Mouse (Mus musculus): ENCODE data around the gene Trp53inp2. TPM values are rescaled to one million over a fixed set of nuclear protein-coding genes. Genes with fewer than 3 reads are reported as not detected.

Gene Trp53inp2
- polyA plus RNA-seq, 1 experiment from 2014 or later: 72.3 TPM

- ATAC-seq: no peak
- no peaks in the 10 kb centered on the region for H3K27me3 ChIP-seq
- no peaks in the 10 kb centered on the region for H3K9me3 ChIP-seq (replicated peaks)
- H3K27ac ChIP-seq: peak overlapping the region; percentile 48
- peaks cover 50% of the 10 kb centered on the region for H3K4me1 ChIP-seq
- peak overlapping the region; percentile 14 for H3K4me3 ChIP-seq
- H3K4me2 ChIP-seq: peak overlapping the region; percentile 44
- 45% methylated on average over 18 of the region's 18 CpGs for WGBS
- H3K9ac ChIP-seq: peak overlapping the region; percentile 60
- peaks cover 52% of the 10 kb centered on the region for H3K36me3 ChIP-seq (ENCODE audit: poor library complexity, severe bottlenecking)
Observed at GRCm38 (mm10) chr2:155385731-155386533, 5.1 kb downstream of the Trp53inp2 start.

DNA sequence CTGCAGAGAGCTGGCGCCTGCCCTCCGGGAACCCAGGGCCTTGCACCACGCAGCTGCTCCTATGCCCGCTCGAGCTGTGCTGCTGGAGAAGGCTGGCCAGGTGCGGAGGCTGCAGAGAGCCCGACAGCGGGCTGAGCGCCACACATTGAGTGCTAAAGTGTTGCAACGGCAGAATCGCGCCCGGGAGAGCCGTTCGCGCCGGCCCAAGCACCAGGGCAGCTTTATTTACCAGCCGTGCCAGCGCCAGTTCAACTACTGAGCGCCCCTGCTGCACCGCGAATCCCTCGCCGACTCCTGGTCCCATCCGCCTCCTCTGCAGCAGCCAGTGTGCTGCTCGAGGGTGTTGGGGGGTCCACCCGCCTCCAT is 5.7 kb downstream of the Trp53inp2 start:
- peaks cover 56% of the 10 kb centered on the region for H3K36me3 ChIP-seq (ENCODE audit: poor library complexity, severe bottlenecking)
- no peak for ATAC-seq
- peak overlapping the region; percentile 48 for H3K27ac ChIP-seq
- H3K9me3 ChIP-seq (replicated peaks): no peaks in the 10 kb centered on the region
- peak overlapping the region; percentile 14; the same call in 1 of the 2 replicates for H3K4me3 ChIP-seq
- peak overlapping the region; percentile 60 for H3K9ac ChIP-seq
- peak overlapping the region; percentile 44 for H3K4me2 ChIP-seq
- whole genome bisulfite sequencing: 12% methylated on average over 27 of the region's 27 CpGs
- peaks cover 48% of the 10 kb centered on the region for H3K4me1 ChIP-seq
- H3K27me3 ChIP-seq: no peaks in the 10 kb centered on the region

DNA sequence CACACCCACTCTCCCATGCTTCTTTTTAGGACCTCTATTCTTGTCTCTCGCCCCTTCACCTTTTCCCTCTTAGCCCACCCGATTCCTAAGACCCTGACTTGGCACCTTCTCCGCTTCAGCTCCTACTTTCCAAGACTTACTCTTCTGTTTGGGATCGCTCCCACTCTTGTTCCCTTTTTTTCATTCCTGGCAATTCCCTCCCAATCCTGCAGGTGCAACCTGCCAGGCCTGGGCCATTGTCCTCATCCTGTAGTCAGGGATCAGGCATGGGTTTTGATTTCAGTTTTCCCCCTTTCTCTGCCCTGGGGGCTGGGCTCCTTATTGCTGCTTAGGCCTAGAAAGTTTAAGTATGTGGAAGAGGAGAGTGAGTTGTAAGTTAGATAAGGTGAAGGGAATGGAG is 6.2 kb downstream of the Trp53inp2 start:
- 0 out of 2 replicates have a peak overlapping the region, but pooled peaks have one; percentile 60 for H3K9ac ChIP-seq
- H3K27me3 ChIP-seq: no peaks in the 10 kb centered on the region
- peaks cover 56% of the 10 kb centered on the region for H3K36me3 ChIP-seq (ENCODE audit: poor library complexity, severe bottlenecking)
- no peak for ATAC-seq
- no peak overlapping the region for H3K4me3 ChIP-seq
- H3K4me2 ChIP-seq: no peak overlapping the region; the same call in 1 of the 2 replicates
- no peak overlapping the region for H3K27ac ChIP-seq
- H3K9me3 ChIP-seq (replicated peaks): no peaks in the 10 kb centered on the region
- WGBS: 40% methylated on average over 4 of the region's 4 CpGs
- peaks cover 48% of the 10 kb centered on the region for H3K4me1 ChIP-seq

- H3K27me3 ChIP-seq: no peaks in the 10 kb centered on the region
- H3K9ac ChIP-seq: no peak overlapping the region
- peaks cover 34% of the 10 kb centered on the region for H3K4me1 ChIP-seq
- no peak for ATAC-seq
- peaks cover 60% of the 10 kb centered on the region for H3K36me3 ChIP-seq (ENCODE audit: poor library complexity, severe bottlenecking)
- H3K4me3 ChIP-seq: no peak overlapping the region
- H3K4me2 ChIP-seq: no peak overlapping the region
- no peaks in the 10 kb centered on the region for H3K9me3 ChIP-seq (replicated peaks)
- 90% methylated on average over 2 of the region's 2 CpGs for WGBS
- no peak overlapping the region for H3K27ac ChIP-seq
Observed at GRCm38 (mm10) chr2:155388573-155388972, 7.7 kb downstream of the Trp53inp2 start.

DNA sequence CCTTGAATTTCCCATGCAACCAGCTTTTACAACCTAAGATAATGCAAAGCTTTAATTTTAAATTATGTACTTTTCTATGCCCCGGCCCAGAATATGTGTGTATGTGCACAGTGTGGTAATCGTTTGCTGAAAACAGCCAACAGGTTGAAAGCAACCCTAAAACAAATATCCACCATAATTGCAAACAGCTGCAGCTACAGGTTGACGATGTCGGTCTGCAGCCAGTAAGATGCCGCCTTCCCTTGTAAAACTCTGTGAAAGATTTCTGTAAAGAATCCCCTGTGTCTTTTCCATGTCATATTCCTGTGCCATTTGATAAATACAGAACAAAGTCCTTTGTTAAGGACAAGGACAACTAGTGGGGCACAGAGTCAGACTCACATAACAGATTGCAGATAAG is 13.7 kb downstream of the Trp53inp2 start:
- peaks cover 56% of the 10 kb centered on the region for H3K36me3 ChIP-seq (ENCODE audit: poor library complexity, severe bottlenecking)
- H3K9me3 ChIP-seq (replicated peaks): no peaks in the 10 kb centered on the region
- no peaks in the 10 kb centered on the region for H3K4me1 ChIP-seq
- no peak overlapping the region for H3K27ac ChIP-seq
- H3K4me3 ChIP-seq: no peak overlapping the region
- WGBS: 90% methylated on average over 5 of the region's 5 CpGs
- no peaks in the 10 kb centered on the region for H3K27me3 ChIP-seq
- no peak for ATAC-seq
- no peak overlapping the region for H3K4me2 ChIP-seq
- no peak overlapping the region for H3K9ac ChIP-seq

DNA sequence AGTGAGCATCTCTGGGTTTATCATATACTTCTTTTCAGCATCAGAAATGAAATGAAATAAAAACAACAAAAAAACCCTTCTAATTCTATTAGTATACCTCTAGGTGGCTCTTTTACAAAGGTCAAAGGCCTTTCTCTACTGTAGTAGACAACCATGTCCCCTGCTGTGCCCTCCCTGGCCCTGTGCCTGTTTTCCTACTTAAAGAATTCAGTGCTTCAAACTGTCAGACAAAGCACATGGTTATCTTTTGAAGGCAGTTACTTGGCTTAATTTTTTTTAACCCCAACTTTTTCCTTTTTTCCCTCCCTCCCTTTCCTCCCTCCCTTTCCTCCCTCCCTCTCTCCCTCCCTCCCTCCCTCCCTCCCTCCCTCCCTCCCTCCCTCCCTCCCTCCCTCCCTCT is 19.4 kb downstream of the Trp53inp2 start:
- H3K27me3 ChIP-seq: no peaks in the 10 kb centered on the region
- H3K4me1 ChIP-seq: no peaks in the 10 kb centered on the region
- no peak overlapping the region for H3K4me3 ChIP-seq
- no peak overlapping the region for H3K27ac ChIP-seq
- ATAC-seq: no peak
- H3K9ac ChIP-seq: no peak overlapping the region
- H3K36me3 ChIP-seq (ENCODE audit: poor library complexity, severe bottlenecking): peaks cover 69% of the 10 kb centered on the region
- H3K4me2 ChIP-seq: no peak overlapping the region
- H3K9me3 ChIP-seq (replicated peaks): no peaks in the 10 kb centered on the region

DNA sequence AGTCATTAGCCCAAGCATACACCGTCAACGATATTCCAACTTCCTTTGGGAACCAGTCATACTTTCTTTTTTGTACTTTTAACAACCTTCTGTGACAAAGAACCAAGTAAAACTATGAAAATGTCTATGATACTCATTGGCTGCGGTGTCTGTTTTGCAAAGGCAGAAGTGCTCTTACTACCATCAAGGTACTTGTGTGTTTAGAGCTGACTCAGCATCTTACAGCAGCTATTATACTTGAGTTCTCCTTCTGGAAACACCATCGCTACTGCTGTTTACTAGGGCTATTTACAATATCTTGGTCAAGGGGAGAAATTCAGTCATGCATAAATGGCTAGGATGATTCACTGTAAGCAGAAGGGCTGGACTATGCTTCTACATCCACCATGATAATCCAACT is 21.1 kb downstream of the Trp53inp2 start:
- H3K9ac ChIP-seq: no peak overlapping the region
- ATAC-seq: no peak
- H3K9me3 ChIP-seq (replicated peaks): no peaks in the 10 kb centered on the region
- peaks cover 71% of the 10 kb centered on the region for H3K36me3 ChIP-seq (ENCODE audit: poor library complexity, severe bottlenecking)
- no peaks in the 10 kb centered on the region for H3K4me1 ChIP-seq
- H3K27ac ChIP-seq: no peak overlapping the region
- H3K4me2 ChIP-seq: no peak overlapping the region
- no peak overlapping the region for H3K4me3 ChIP-seq
- H3K27me3 ChIP-seq: no peaks in the 10 kb centered on the region
- WGBS: 99% methylated on average over 4 of the region's 4 CpGs

DNA sequence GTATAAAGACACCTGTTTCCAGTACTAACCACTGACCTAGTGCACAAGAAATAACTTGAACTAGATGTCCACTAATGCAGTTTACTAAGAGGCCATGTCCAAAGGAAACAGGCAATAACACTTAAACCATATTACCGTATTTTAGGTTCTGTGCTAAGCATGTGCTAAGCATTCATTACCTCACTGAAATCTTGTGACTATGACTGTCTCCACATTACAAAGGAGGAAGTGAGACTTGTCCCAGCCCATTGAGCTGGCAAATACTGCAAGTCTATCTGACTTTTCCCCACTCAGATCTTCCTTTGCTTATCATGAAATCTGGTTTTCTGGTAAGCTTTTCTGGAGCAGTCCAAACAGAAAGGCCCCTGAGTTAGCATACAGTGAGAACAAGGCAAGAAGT is 23.8 kb downstream of the Trp53inp2 start:
- H3K9me3 ChIP-seq (replicated peaks): no peaks in the 10 kb centered on the region
- 100% methylated on average over 1 of the region's 1 CpGs for WGBS
- H3K4me2 ChIP-seq: no peak overlapping the region
- ATAC-seq: no peak
- H3K36me3 ChIP-seq (ENCODE audit: poor library complexity, severe bottlenecking): peaks cover 78% of the 10 kb centered on the region
- H3K4me1 ChIP-seq: no peaks in the 10 kb centered on the region
- H3K27me3 ChIP-seq: no peaks in the 10 kb centered on the region
- H3K27ac ChIP-seq: no peak overlapping the region
- no peak overlapping the region for H3K9ac ChIP-seq
- no peak overlapping the region for H3K4me3 ChIP-seq

DNA sequence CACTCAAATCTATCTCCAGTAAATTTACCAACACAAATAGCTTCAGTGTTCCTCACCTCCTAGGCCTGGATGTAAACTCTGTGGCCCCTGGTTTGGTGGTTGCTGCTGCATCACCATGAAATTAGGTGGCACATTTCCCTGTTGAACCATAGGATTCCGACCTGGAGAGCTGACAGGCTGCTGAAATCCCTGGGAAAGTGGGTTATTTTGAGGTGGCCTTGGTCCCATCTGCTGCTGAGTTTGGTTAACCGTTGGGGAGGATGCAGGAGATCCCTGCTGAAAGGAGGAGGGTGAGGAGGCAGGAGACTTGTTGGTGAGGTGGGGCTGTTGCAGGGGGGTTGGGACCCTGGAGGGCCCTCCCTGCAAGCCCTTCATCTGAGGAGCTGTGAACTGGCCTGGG is 40.1 kb downstream of the Trp53inp2 start:
- no peak overlapping the region for H3K4me2 ChIP-seq
- ATAC-seq: no peak
- no peaks in the 10 kb centered on the region for H3K4me1 ChIP-seq
- no peaks in the 10 kb centered on the region for H3K27me3 ChIP-seq
- H3K4me3 ChIP-seq: no peak overlapping the region
- H3K9me3 ChIP-seq (replicated peaks): no peaks in the 10 kb centered on the region
- WGBS: 92% methylated on average over 2 of the region's 2 CpGs
- no peak overlapping the region for H3K27ac ChIP-seq
- H3K9ac ChIP-seq: no peak overlapping the region
- peaks cover 56% of the 10 kb centered on the region for H3K36me3 ChIP-seq (ENCODE audit: poor library complexity, severe bottlenecking)

GRCm38 (mm10) chr2:155436445-155436844 is 55.6 kb downstream of the Trp53inp2 start:
- H3K9ac ChIP-seq: no peak overlapping the region
- no peaks in the 10 kb centered on the region for H3K4me1 ChIP-seq
- no peak overlapping the region for H3K4me2 ChIP-seq
- H3K27ac ChIP-seq: no peak overlapping the region
- H3K27me3 ChIP-seq: no peaks in the 10 kb centered on the region
- H3K4me3 ChIP-seq: no peak overlapping the region
- ATAC-seq: no peak
- peaks cover 44% of the 10 kb centered on the region for H3K36me3 ChIP-seq (ENCODE audit: poor library complexity, severe bottlenecking)
- no peaks in the 10 kb centered on the region for H3K9me3 ChIP-seq (replicated peaks)

MicroRNA genes within 50 kb of the gene (microRNA counts, 519-probe panel; counts per million panel counts)
- microRNA mmu-miR-695: 177 counts per million, percentile 53 among the panel's probes with 10 or more counts

Small RNAs within 50 kb of the gene (microRNA-seq; reads per million reads assigned to microRNA genes)
- gene Mir695: not detected

Other genes with a start within 250 kb of the Trp53inp2 start
- 53.2 and 56.8 TPM in 2 replicates for gene Itch, start 247.6 kb upstream of the Trp53inp2 start, polyA plus RNA-seq (2015; fragmentation: Nextera tagmentation; extraction: Ambion mirVana)
- gene Dynlrb1, start 144.5 kb upstream of the Trp53inp2 start, polyA plus RNA-seq (2015; fragmentation: Nextera tagmentation; extraction: Ambion mirVana): 608 and 639 TPM in 2 replicates
- 209 and 234 TPM in 2 replicates for gene Map1lc3a, start 104.8 kb upstream of the Trp53inp2 start, polyA plus RNA-seq (2015; fragmentation: Nextera tagmentation; extraction: Ambion mirVana)
- 44.6 and 49.1 TPM in 2 replicates for gene Pigu, start 23.6 kb upstream of the Trp53inp2 start, polyA plus RNA-seq (2015; fragmentation: Nextera tagmentation; extraction: Ambion mirVana)
- gene Ncoa6, start 92.8 kb downstream of the Trp53inp2 start, polyA plus RNA-seq (2015; fragmentation: Nextera tagmentation; extraction: Ambion mirVana): 29.6 and 30.5 TPM in 2 replicates
- gene Acss2, start 136.9 kb downstream of the Trp53inp2 start, polyA plus RNA-seq (2015; fragmentation: Nextera tagmentation; extraction: Ambion mirVana): 19.0 and 22.8 TPM in 2 replicates
- 33.7 and 39.4 TPM in 2 replicates for gene Ggt7, start 137.2 kb downstream of the Trp53inp2 start, polyA plus RNA-seq (2015; fragmentation: Nextera tagmentation; extraction: Ambion mirVana)
- 16.7 and 18.7 TPM in 2 replicates for gene Gss, start 211.8 kb downstream of the Trp53inp2 start, polyA plus RNA-seq (2015; fragmentation: Nextera tagmentation; extraction: Ambion mirVana)
- gene Myh7b, start 230.2 kb downstream of the Trp53inp2 start, polyA plus RNA-seq (2015; fragmentation: Nextera tagmentation; extraction: Ambion mirVana): 0.28 and 0.61 TPM in 2 replicates